ENCODE assay signal across 16 mouse cellular contexts in the genomic region with DNA sequence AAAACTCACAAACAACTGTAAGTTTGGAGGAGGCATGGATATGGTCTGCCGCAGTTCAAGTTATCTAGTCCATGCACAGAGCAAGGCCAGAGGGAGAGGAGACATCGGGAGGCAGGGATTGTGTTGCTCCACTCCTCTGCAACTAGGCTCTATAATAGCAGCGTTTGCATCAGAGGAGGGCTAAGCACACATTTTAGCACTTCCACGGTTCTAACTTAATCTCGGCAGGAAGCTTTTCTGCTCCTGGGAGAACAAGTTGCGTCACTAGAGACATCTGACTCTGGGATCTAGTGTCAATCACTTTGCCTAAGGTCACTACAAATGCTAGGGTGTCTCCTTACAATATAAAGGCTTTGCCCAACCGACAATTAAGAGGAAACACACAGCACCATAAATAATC. TPM values are rescaled to one million over a fixed set of nuclear protein-coding genes. Genes with fewer than 3 reads are reported as not detected.
DNase-seq lines count a peak whose midpoint lies in the region.
"Had no signal": no experiment of that assay in that cellular context is flagged by ENCODE, and none has a peak within 500 bp of the region (broad histone marks: within the 10 kb centered on the region; RNA-seq: fewer than 3 reads in every experiment).

No protein-coding gene starts in this region.

- peak; percentile 64 for DNase-seq in gastrocnemius, adult 18-20 months (ENCODE audit: low spot score)
- no peak for DNase-seq in gastrocnemius, postnatal 4 days (ENCODE audit: low spot score in 2 of 2)
- DNase-seq in heart, adult 11 months: peak; percentile 22
- DNase-seq in heart, postnatal 4 days: no peak
- peak; percentile 13 for DNase-seq in gonadal fat pad, adult 2 months (ENCODE audit: low read depth)
- DNase-seq in lung, postnatal 25 days (ENCODE audit: low spot score): no peak
- DNase-seq: adrenal gland, postnatal 10 days; adrenal gland, postnatal 36 days; B cell, adult 2 months; cerebellum, adult 18-20 months; cerebellum, adult 9-10 months; cerebellum, postnatal 14 days; kidney, adult 2 months had no signal

RNA-seq across cellular contexts. Expression of a gene that starts 16.1 kb away (rescaled TPM):
- 10 to 100 TPM; 11.9 to 18.9 TPM for total RNA-seq in gastrocnemius, adult 18-20 months (2021)
- 10 to 100 TPM; 20.2 to 30.9 TPM for total RNA-seq in gastrocnemius, postnatal 4 days (2021)
- total RNA-seq in heart, postnatal 4 days (2021): 10 to 100 TPM; 27.3 to 29.6 TPM
- polyA plus RNA-seq in gonadal fat pad, adult 2 months (2012; rRNA removed): 6.2 and 8.5 TPM in 2 replicates
- polyA plus RNA-seq: erythroblast, embryonic 14.5 days; inflammation-experienced regulatory T-cells, adult 6 months; Patski had no signal

RNA-seq across cellular contexts. Expression of a gene that starts 43.5 kb away (rescaled TPM):
- total RNA-seq in gastrocnemius, adult 18-20 months (2021): 1 to 10 TPM; 3.4 to 3.8 TPM
- total RNA-seq in gastrocnemius, postnatal 4 days (2021): 1 to 10 TPM; 2.6 to 3.1 TPM
- total RNA-seq in heart, postnatal 4 days (2021): 1 to 10 TPM; 4.3 to 4.8 TPM
- 12.9 and 23.3 TPM in 2 replicates for polyA plus RNA-seq in gonadal fat pad, adult 2 months (2012; rRNA removed)

Comparison
In these comparisons a context has a peak if more than half of its experiments do, and no peak if none do; other contexts are left out.
1. DNase-seq: peak in gastrocnemius, adult 18-20 months (single experiment), heart, adult 11 months (single experiment) and gonadal fat pad, adult 2 months (single experiment); none in gastrocnemius, postnatal 4 days (0 of 2), heart, postnatal 4 days (single experiment) and lung, postnatal 25 days (single experiment).